Mouse (Mus musculus): Measurements from ENCODE around the gene Glcci1. TPM values are rescaled to one million over a fixed set of nuclear protein-coding genes. Genes with fewer than 3 reads are reported as not detected.

Glcci1 gene
- polyA plus RNA-seq, 1 experiment from 2014 or later: 18.2 TPM

DNA sequence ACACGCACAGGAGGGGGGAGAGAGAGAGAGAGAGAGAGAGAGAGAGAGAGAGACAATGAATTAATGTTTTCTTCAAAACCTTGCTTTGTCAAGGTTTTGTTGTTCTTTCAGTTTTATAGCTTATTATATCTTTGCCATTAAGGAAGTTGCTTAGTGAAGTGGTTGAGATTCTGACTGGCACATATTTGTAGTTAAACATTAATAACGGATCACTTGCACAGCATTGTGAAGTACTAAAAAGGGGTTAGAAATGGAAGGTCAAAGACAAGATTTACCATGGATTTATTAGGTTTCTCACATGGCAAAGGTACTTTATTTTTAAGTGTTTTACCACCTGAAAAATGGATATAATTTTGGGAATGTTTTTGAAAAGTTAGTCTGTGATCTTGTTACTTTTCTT is 51.3 kb downstream of the Glcci1 start:
- H3K27me3 ChIP-seq (ENCODE audit: control insufficient read depth, insufficient read depth, low read length): no peaks in the 10 kb centered on the region
- 90% methylated on average over 2 of the region's 2 CpGs for WGBS
- ATAC-seq (ENCODE audit: low FRiP score) (no peak), DNase-seq (ENCODE audit: low spot score, missing footprints) (no peak)
- H3K4me2 ChIP-seq: no peak overlapping the region
- no peak overlapping the region for H3K9ac ChIP-seq (ENCODE audit: low read length)
- H3K27ac ChIP-seq (ENCODE audit: low read depth, low read length): no peak overlapping the region
- H3K36me3 ChIP-seq (ENCODE audit: control insufficient read depth, insufficient read depth, low read length): no peaks in the 10 kb centered on the region
- no peak overlapping the region for H3K4me3 ChIP-seq (ENCODE audit: low read depth, low read length)
- no peaks in the 10 kb centered on the region for H3K4me1 ChIP-seq (ENCODE audit: control insufficient read depth, insufficient read depth, low read length)
- no peaks in the 10 kb centered on the region for H3K9me3 ChIP-seq (ENCODE audit: control insufficient read depth, low read length)

- no peaks in the 10 kb centered on the region for H3K4me1 ChIP-seq (ENCODE audit: control insufficient read depth, insufficient read depth, low read length)
- no peaks in the 10 kb centered on the region for H3K27me3 ChIP-seq (ENCODE audit: control insufficient read depth, insufficient read depth, low read length)
- no peak for DNase-seq (ENCODE audit: low spot score, missing footprints)
- no peak overlapping the region for H3K4me2 ChIP-seq
- no peaks in the 10 kb centered on the region for H3K9me3 ChIP-seq (ENCODE audit: control insufficient read depth, low read length)
- H3K9ac ChIP-seq (ENCODE audit: low read length): no peak overlapping the region
- no peak overlapping the region for H3K4me3 ChIP-seq (ENCODE audit: low read depth, low read length)
- 92% methylated on average over 9 of the region's 9 CpGs for WGBS
- no peaks in the 10 kb centered on the region for H3K36me3 ChIP-seq (ENCODE audit: control insufficient read depth, insufficient read depth, low read length)
- ATAC-seq (ENCODE audit: low FRiP score): no peak
- H3K27ac ChIP-seq (ENCODE audit: low read depth, low read length): no peak overlapping the region
Measured at GRCm38 (mm10) chr6:8582377-8582776, 73.0 kb downstream of the Glcci1 start.

GRCm38 (mm10) chr6:8583892-8584291 is 74.5 kb downstream of the Glcci1 start:
- H3K9me3 ChIP-seq (ENCODE audit: control insufficient read depth, low read length): no peaks in the 10 kb centered on the region
- H3K9ac ChIP-seq (ENCODE audit: low read length): no peak overlapping the region
- H3K27ac ChIP-seq (ENCODE audit: low read depth, low read length): no peak overlapping the region
- ATAC-seq (ENCODE audit: low FRiP score): no peak
- DNase-seq (ENCODE audit: low spot score, missing footprints): no peak
- WGBS: 89% methylated on average over 3 of the region's 3 CpGs
- no peak overlapping the region for H3K4me3 ChIP-seq (ENCODE audit: low read depth, low read length)
- H3K4me1 ChIP-seq (ENCODE audit: control insufficient read depth, insufficient read depth, low read length): no peaks in the 10 kb centered on the region
- no peaks in the 10 kb centered on the region for H3K36me3 ChIP-seq (ENCODE audit: control insufficient read depth, insufficient read depth, low read length)
- no peaks in the 10 kb centered on the region for H3K27me3 ChIP-seq (ENCODE audit: control insufficient read depth, insufficient read depth, low read length)
- H3K4me2 ChIP-seq: no peak overlapping the region

DNA sequence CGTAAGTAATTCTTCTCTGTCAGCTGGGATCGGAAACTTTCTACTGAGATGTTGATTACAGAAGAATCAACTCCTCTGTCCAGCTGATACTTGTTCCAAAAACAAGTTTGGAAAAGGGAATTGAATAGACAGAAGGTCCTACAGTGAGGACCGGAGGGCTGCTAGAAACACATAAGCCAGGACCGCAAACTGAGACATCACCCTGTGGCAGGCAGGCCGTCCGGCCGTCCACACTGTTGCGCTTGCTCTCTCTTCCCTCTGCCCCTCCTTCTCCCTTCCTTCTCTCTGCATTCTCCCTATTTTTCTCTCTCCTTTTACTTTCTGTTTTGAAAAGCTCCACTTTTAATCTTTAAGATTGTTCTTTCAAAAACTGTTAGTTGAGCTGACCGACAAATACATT is 82.3 kb downstream of the Glcci1 start:
- ATAC-seq (ENCODE audit: low FRiP score) (no peak), DNase-seq (ENCODE audit: low spot score, missing footprints) (no peak)
- H3K4me1 ChIP-seq (ENCODE audit: control insufficient read depth, insufficient read depth, low read length): no peaks in the 10 kb centered on the region
- H3K27me3 ChIP-seq (ENCODE audit: control insufficient read depth, insufficient read depth, low read length): no peaks in the 10 kb centered on the region
- H3K9me3 ChIP-seq (ENCODE audit: control insufficient read depth, low read length): no peaks in the 10 kb centered on the region
- no peaks in the 10 kb centered on the region for H3K36me3 ChIP-seq (ENCODE audit: control insufficient read depth, insufficient read depth, low read length)
- H3K27ac ChIP-seq (ENCODE audit: low read depth, low read length): no peak overlapping the region
- no peak overlapping the region for H3K4me3 ChIP-seq (ENCODE audit: low read depth, low read length)
- 94% methylated on average over 9 of the region's 9 CpGs for WGBS
- no peak overlapping the region for H3K4me2 ChIP-seq
- no peak overlapping the region for H3K9ac ChIP-seq (ENCODE audit: low read length)

DNA sequence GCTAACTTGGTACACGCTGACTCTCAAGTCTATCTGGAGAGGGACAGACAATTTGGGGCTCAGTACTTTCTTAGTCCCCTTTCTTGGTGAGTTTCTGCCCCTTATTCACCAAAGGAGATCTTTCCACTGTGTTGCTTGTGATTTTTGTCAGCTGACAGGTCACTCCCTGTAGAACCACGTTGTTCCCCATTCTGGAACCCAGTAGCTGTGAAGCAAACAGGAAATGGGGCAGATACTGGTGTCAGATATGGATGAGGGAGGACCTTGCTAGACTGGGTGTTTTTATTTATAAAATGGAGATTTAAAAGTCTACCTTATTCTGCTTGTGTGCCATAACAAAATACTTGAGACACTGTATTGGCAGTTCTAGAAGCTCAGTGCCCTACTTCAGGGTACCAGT is 108.0 kb downstream of the Glcci1 start:
- ATAC-seq (ENCODE audit: low FRiP score) (no peak), DNase-seq (ENCODE audit: low spot score, missing footprints) (no peak)
- H3K9ac ChIP-seq (ENCODE audit: low read length): no peak overlapping the region
- H3K9me3 ChIP-seq (ENCODE audit: control insufficient read depth, low read length): no peaks in the 10 kb centered on the region
- H3K4me2 ChIP-seq: no peak overlapping the region
- H3K4me3 ChIP-seq (ENCODE audit: low read depth, low read length): no peak overlapping the region
- H3K27ac ChIP-seq (ENCODE audit: low read depth, low read length): no peak overlapping the region
- no peaks in the 10 kb centered on the region for H3K27me3 ChIP-seq (ENCODE audit: control insufficient read depth, insufficient read depth, low read length)
- H3K4me1 ChIP-seq (ENCODE audit: control insufficient read depth, insufficient read depth, low read length): no peaks in the 10 kb centered on the region
- 79% methylated on average over 2 of the region's 2 CpGs for WGBS
- H3K36me3 ChIP-seq (ENCODE audit: control insufficient read depth, insufficient read depth, low read length): no peaks in the 10 kb centered on the region

DNA sequence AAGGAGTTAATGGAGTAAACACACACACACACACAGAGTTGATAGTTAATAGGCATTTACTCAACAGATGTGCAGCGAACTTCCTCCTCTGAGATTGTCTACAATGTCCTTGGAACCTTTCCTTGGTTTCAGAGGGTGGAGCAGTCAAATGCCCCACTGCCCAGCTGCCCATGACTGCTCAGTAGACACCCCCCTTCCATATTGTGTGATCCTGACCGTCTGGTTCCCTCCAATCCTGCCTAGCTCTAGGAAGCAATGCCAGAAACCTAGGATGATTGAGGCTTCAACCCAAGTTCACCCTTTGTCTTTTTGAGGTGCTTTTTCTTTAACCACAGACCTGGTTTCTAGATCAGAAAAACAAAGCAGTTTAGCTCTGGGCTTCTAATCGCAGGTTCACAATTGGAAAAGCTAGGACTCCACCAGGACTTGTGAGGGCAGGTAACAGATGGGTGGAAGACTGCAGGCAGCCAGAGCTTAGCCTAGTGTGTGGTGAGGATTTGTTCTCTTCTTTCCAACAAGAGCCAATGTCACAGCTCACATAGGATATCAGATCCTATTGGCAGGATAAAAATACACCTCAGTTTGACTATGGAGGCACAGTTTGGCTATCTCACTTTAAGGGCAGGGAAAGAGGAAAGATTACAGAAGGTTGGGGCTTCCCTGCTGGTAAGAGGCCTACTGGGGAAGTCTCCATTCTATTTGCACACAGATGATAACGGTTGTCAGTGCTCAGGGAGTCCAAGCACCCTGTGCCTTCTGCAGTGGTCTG is 110.4 kb downstream of the Glcci1 start:
- H3K9ac ChIP-seq (ENCODE audit: low read length): no peak overlapping the region
- H3K4me3 ChIP-seq (ENCODE audit: low read depth, low read length): no peak overlapping the region
- H3K27ac ChIP-seq (ENCODE audit: low read depth, low read length): no peak overlapping the region
- no peaks in the 10 kb centered on the region for H3K4me1 ChIP-seq (ENCODE audit: control insufficient read depth, insufficient read depth, low read length)
- no peaks in the 10 kb centered on the region for H3K9me3 ChIP-seq (ENCODE audit: control insufficient read depth, low read length)
- no peaks in the 10 kb centered on the region for H3K36me3 ChIP-seq (ENCODE audit: control insufficient read depth, insufficient read depth, low read length)
- DNase-seq (ENCODE audit: low spot score, missing footprints): no peak
- WGBS: 80% methylated on average over 4 of the region's 4 CpGs
- no peak for ATAC-seq (ENCODE audit: low FRiP score)
- H3K4me2 ChIP-seq: no peak overlapping the region
- H3K27me3 ChIP-seq (ENCODE audit: control insufficient read depth, insufficient read depth, low read length): no peaks in the 10 kb centered on the region

DNA sequence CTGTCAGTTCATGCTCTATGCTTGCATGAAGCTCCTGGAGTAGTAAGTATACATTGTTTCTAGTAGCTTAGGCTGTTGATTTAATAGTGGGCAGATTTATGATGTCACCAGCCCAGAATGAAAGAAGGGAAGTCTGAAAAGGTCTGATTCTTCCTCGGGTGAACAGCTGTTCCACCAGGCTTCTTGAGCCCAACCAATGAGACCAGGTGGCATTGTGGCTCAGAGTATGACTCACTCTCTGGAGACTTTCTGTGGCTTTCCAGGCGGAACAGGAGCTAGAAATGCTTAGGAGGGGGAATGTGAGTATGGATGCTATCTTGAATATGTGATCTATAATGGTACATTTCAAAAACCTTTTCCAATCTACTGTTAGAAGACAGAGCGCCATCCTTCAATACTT is 113.6 kb downstream of the Glcci1 start:
- H3K9me3 ChIP-seq (ENCODE audit: control insufficient read depth, low read length): no peaks in the 10 kb centered on the region
- DNase-seq (ENCODE audit: low spot score, missing footprints) (no peak), ATAC-seq (ENCODE audit: low FRiP score) (no peak)
- H3K4me3 ChIP-seq (ENCODE audit: low read depth, low read length): no peak overlapping the region
- no peak overlapping the region for H3K9ac ChIP-seq (ENCODE audit: low read length)
- H3K4me1 ChIP-seq (ENCODE audit: control insufficient read depth, insufficient read depth, low read length): no peaks in the 10 kb centered on the region
- no peak overlapping the region for H3K27ac ChIP-seq (ENCODE audit: low read depth, low read length)
- no peaks in the 10 kb centered on the region for H3K36me3 ChIP-seq (ENCODE audit: control insufficient read depth, insufficient read depth, low read length)
- H3K27me3 ChIP-seq (ENCODE audit: control insufficient read depth, insufficient read depth, low read length): no peaks in the 10 kb centered on the region
- no peak overlapping the region for H3K4me2 ChIP-seq
- 84% methylated on average over 3 of the region's 3 CpGs for WGBS

- Histone ChIP-seq H3K9me3 (ENCODE audit: control insufficient read depth, low read length) (no peaks in the 10 kb centered on the region), H3K9ac (ENCODE audit: low read length) (no peak overlapping the region), H3K36me3 (ENCODE audit: control insufficient read depth, insufficient read depth, low read length) (no peaks in the 10 kb centered on the region), H3K27me3 (ENCODE audit: control insufficient read depth, insufficient read depth, low read length) (no peaks in the 10 kb centered on the region), H3K27ac (ENCODE audit: low read depth, low read length) (no peak overlapping the region), H3K4me3 (ENCODE audit: low read depth, low read length) (no peak overlapping the region), H3K4me2 (no peak overlapping the region), H3K4me1 (ENCODE audit: control insufficient read depth, insufficient read depth, low read length) (no peaks in the 10 kb centered on the region)
- no peak for DNase-seq (ENCODE audit: low spot score, missing footprints)
- no peak for ATAC-seq (ENCODE audit: low FRiP score)
- WGBS: 92% methylated on average over 8 of the region's 8 CpGs
Measured at GRCm38 (mm10) chr6:8628226-8628625, 118.8 kb downstream of the Glcci1 start.

DNA sequence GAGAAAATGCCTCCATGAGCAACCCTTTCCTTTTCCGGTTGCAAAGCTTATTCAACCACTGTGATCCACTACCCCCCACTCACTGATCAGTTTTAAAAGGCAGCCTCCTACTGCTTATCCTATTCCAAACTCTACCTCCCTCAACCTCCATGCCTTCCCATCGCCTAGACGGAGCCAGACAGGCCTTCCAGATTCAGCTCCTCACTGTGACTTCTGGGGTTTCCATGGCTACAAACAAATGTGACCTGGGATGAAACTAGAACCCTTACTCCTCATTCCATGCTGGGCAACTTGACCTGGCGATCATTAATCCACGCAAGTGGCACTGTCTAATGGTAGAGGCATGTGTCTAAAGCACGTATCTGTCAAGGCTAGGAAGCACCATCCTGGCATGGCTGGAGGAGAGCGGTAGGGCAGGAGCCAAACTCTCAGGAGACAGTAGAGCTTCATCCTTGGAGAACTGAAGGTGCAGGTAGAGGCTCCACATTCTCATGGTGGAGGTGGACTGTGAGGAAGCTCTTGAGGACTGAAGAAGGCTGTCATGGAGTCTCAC is 119.4 kb downstream of the Glcci1 start:
- Histone ChIP-seq H3K4me3 (ENCODE audit: low read depth, low read length) (no peak overlapping the region), H3K27ac (ENCODE audit: low read depth, low read length) (no peak overlapping the region), H3K9ac (ENCODE audit: low read length) (no peak overlapping the region), H3K36me3 (ENCODE audit: control insufficient read depth, insufficient read depth, low read length) (no peaks in the 10 kb centered on the region), H3K9me3 (ENCODE audit: control insufficient read depth, low read length) (no peaks in the 10 kb centered on the region), H3K4me1 (ENCODE audit: control insufficient read depth, insufficient read depth, low read length) (no peaks in the 10 kb centered on the region), H3K27me3 (ENCODE audit: control insufficient read depth, insufficient read depth, low read length) (no peaks in the 10 kb centered on the region), H3K4me2 (no peak overlapping the region)
- 89% methylated on average over 7 of the region's 7 CpGs for WGBS
- DNase-seq (ENCODE audit: low spot score, missing footprints) (no peak), ATAC-seq (ENCODE audit: low FRiP score) (no peak)

Data from midbrain, embryonic 11.5 days (tissue).